Mouse (Mus musculus) liver, embryonic 14.5 days (tissue): Measurements from ENCODE around the gene Mecom.

Experiments
- CTCF ChIP-seq: IDR thresholded peaks from 2 replicates; pipeline ENCODE4 v1.5.1; 2016; ENCODE audit warnings: antibody characterized with exemption, low read depth, control low read depth
- EP300 ChIP-seq: IDR thresholded peaks from 2 replicates; pipeline ENCODE4 v1.6.1; 2016; ENCODE audit warnings: antibody characterized with exemption, low read depth

GRCm38 (mm10) chr3:30344151-30344550 lies 203.7 kb downstream of the Mecom start:
- TF ChIP-seq CTCF, result no peak
- no peak for TF ChIP-seq EP300
